Mouse (Mus musculus): ENCODE measurements around the gene Dctpp1.

Dctpp1 gene

DNA sequence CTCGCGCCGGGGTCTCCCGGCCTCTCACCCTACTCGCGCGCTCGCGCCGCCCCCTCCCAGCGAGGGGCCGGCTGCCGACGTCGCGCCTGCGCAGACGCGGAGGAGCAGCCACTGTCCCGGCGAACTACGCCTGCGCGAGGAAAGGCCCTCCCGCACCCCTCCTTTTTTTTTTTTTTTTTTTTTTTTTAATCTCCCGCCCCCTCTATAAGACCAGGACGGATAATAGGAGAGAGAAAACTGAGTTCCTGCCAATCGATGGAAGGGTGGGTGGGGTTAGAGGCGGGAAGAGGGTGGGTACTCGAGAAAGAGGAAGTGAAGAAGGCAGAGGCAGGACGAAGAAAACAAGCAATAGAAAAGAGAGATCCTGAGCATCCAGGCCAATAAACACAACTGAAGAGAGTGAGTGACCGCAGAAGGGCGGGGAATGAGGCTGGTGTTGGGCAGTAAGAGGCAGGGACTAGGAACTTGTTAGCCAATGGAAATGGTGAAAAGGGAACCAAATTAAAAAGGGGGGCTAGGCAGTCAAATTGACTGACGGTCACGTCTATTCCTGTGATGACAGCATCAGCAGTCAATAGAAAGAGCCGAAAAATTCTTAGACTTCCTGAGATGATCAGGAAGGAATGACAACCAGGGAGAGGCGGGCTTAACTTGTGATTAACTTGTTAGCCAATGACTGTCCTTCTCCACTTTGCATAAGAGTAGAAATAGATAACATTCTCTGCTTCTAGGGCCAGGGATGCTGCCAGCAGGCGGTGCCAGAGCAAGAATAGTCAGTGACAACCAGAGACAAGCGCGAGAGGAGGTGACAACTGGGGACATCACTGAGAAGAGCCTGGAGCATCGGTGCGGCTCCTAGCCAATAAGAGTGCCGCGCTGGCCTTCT lies 51.7 kb downstream of the Dctpp1 start, which contains the start of gene Mylpf:
TSS of gene Mylpf (plus strand) at position 338 of the 886 bp plus-strand sequence.
- DNase-seq (ENCODE audit: low read depth) = peak; percentile 100

DNA sequence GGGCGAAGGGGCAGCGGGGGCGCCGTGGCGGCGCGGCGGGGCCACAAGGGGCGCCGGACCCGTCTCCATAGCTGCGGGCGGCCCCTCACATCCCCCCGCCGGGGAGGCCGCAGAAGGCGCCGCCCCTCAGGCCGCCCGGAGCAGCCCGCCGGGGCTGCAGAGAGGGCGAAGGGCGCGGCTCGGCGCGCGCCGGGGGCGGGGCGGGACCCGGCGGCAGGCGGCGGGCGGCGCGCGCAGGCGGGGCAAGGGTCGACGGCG lies 52.3 kb downstream of the Dctpp1 start, which contains the start of gene Tbc1d10b:
TSS of gene Tbc1d10b (minus strand) at position 174 of the 258 bp plus-strand sequence.
- DNase-seq (ENCODE audit: low read depth) = no peak

DNA sequence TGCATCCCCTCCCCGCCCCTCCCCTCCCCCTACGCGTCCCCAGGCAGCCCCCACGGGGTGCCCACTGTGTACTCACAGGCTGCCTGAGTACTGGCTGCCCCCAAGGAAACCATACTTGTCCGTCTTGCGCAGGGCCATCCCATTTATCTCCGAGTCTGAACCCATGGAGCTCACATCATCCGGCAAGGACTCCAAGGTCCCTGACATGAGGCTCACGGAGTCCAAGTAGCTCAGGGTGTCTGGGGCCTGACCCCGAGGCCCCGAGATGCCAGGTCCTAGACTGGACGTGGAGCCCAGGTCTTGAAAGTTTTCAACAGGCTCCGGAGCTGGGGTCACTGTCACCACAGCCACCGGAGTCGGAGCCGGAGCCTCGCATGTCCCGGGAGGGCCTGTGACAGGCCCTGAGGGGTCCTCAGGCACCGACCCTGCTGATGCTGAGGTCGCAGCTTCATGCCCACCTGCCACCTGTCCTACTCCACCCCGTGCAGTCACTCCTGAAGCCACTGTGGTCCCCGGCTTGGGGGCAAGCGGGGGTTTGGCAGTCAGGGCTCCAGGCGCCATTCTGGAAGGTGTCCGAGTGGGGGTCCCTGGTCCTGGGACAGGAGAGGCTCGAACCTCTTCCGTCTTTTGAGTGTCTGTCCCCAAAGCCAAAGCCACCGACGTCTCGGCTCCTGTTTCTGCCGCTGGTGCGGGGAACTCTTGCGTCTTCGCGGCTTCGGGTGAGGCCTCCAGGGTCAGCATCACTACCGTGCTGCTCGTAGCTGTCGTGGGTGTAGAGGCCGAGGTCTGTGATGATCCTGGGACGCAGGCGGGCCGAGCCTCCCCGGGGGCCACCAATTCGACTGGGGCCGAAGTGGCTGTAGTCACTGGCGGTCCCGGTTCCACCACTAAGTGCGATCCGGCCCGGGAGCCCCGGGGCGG lies 52.9 kb downstream of the Dctpp1 start:
- DNase-seq (ENCODE audit: low read depth) = peak; percentile 28
